Mouse (Mus musculus): Measurements from ENCODE around the gene Yjefn3. TPM values are rescaled to one million over a fixed set of nuclear protein-coding genes. Genes with fewer than 3 reads are reported as not detected.

Gene Yjefn3
- polyA plus RNA-seq, 1 experiment from 2014 or later, result 5.2 TPM

- TF ChIP-seq CTCF (IDR thresholded peaks at IDR 0.05; ENCODE audit: low read depth), result no peak
- no peaks in the 10 kb centered on the region for H3K36me3 ChIP-seq (ENCODE audit: insufficient read depth, low read length)
- H3K9me3 ChIP-seq (replicated peaks; ENCODE audit: low read length), result no peaks in the 10 kb centered on the region
- no peak overlapping the region for H3K4me2 ChIP-seq (ENCODE audit: low read length)
- 84% methylated on average over 11 of the region's 11 CpGs for WGBS
- no peak for DNase-seq (ENCODE audit: low spot score)
- H3K4me1 ChIP-seq (replicated peaks; ENCODE audit: insufficient read depth, low read length), result no peaks in the 10 kb centered on the region
- H3K27me3 ChIP-seq (ENCODE audit: insufficient read depth, low read length), result no peaks in the 10 kb centered on the region
- no peak overlapping the region for H3K4me3 ChIP-seq (replicated peaks; ENCODE audit: low read depth, low read length)
- H3K27ac ChIP-seq, result no peak overlapping the region
- no peak for ATAC-seq (replicated peaks; ENCODE audit: low FRiP score, low read depth)
- H3K9ac ChIP-seq (ENCODE audit: low read depth, low read length), result no peak overlapping the region
These were observed 32.3 kb downstream of the Yjefn3 start for GRCm38 (mm10) chr8:69870003-69870765.

DNA sequence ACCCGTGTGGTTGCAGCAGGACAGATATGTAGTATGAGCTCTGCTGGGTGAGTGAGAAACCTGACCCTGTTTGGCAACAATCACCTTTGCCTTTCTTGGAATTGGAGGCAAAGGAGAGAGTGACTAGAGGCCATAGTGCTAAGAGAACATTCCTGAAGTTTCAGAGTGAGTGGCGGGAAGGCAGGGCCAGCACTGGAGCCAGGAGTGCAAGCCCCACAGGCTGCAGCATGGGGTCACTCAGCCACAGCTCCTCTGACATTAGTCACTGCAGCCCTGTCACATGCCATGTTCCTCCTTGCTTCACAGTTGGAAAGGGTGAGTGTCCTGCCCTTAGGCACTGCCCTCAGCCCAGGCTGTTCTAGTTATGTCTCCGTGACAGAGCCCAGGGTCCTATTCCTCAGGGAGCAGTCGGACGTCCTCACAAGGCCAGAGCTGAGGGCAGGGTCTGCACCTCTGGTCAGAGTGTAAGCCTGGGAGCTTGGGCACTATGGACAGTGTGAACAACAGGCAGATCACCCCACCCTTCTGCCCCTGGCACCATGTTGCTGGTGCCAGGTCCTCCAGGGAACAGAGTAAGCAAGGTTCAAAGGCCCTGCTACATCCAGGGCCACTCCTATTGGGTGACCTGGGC is 34.7 kb downstream of the Yjefn3 start:
- 60% methylated on average over 5 of the region's 5 CpGs for WGBS

DNA sequence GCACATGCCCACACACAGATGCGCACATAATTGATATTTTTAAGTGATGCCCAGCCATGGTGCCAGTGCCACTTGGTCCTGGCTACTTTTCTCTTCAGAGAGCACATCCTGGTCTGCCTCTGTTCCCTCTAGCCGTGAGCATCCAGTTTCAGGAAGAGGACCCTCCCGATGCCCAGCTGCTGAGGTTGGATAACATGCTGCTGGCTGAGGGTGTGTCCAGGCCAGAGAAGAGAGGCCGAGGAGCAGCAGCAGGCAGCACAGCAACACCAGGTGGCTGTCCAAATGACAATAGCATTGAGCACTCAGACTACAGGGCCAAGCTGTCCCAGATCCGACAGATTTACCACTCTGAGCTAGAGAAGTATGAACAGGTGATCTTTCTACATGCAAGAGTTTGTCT is 38.3 kb downstream of the Yjefn3 start:
- no peak overlapping the region for H3K4me3 ChIP-seq (replicated peaks; ENCODE audit: low read depth, low read length)
- ATAC-seq (replicated peaks; ENCODE audit: low FRiP score, low read depth), result no peak
- no peak overlapping the region for H3K9ac ChIP-seq (ENCODE audit: low read depth, low read length)
- no peaks in the 10 kb centered on the region for H3K9me3 ChIP-seq (replicated peaks; ENCODE audit: low read length)
- H3K4me2 ChIP-seq (ENCODE audit: low read length), result no peak overlapping the region
- H3K36me3 ChIP-seq (ENCODE audit: insufficient read depth, low read length), result no peaks in the 10 kb centered on the region
- no peak overlapping the region for H3K27ac ChIP-seq
- no peak for DNase-seq (ENCODE audit: low spot score)
- no peaks in the 10 kb centered on the region for H3K27me3 ChIP-seq (ENCODE audit: insufficient read depth, low read length)
- WGBS, result 52% methylated on average over 5 of the region's 5 CpGs
- H3K4me1 ChIP-seq (replicated peaks; ENCODE audit: insufficient read depth, low read length), result no peaks in the 10 kb centered on the region
- no peak for TF ChIP-seq CTCF (IDR thresholded peaks at IDR 0.05; ENCODE audit: low read depth)

More for the DNA sequence above, 34.7 kb downstream of the Yjefn3 start:
- DNase-seq (ENCODE audit: low spot score), result no peak
- no peaks in the 10 kb centered on the region for H3K27me3 ChIP-seq (ENCODE audit: insufficient read depth, low read length)
- H3K4me2 ChIP-seq (ENCODE audit: low read length), result no peak overlapping the region
- H3K36me3 ChIP-seq (ENCODE audit: insufficient read depth, low read length), result no peaks in the 10 kb centered on the region
- no peak overlapping the region for H3K9ac ChIP-seq (ENCODE audit: low read depth, low read length)
- H3K27ac ChIP-seq, result no peak overlapping the region
- no peak for TF ChIP-seq CTCF (IDR thresholded peaks at IDR 0.05; ENCODE audit: low read depth)
- H3K4me1 ChIP-seq (replicated peaks; ENCODE audit: insufficient read depth, low read length), result no peaks in the 10 kb centered on the region
- ATAC-seq (replicated peaks; ENCODE audit: low FRiP score, low read depth), result no peak; the same call in 1 of the 2 replicates
- H3K9me3 ChIP-seq (replicated peaks; ENCODE audit: low read length), result no peaks in the 10 kb centered on the region
- no peak overlapping the region for H3K4me3 ChIP-seq (replicated peaks; ENCODE audit: low read depth, low read length)

DNA sequence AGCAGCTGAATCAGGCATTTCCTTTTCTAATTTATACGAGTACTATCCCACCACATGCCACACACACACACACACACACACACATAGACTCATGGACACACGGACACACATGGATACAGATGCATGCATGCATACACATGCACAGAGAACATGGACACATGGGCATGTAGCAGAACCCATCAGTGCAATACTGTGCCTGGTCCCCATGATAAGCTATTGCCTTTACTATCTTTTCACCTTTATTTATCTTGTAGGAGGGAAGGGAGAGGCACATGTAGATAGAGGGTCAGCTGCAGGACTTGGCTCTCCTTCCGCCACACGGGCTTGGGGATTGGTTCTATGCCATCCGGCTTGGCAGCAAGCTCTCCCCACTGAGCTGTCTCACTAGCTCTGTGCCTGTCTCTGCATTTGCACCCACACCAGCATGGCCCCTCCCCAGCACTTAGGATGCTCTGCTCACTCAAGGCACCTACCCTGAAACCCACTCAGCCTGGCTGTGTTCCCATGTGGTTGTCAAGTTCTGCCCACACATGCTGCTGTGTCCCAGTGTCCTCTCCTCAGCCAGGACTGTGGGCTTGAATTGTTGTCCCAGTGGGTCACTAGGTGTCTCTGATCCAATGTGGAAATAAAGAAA is 39.0 kb downstream of the Yjefn3 start:
- Histone ChIP-seq H3K4me2 (ENCODE audit: low read length) (no peak overlapping the region), H3K4me1 (replicated peaks; ENCODE audit: insufficient read depth, low read length) (no peaks in the 10 kb centered on the region), H3K9ac (ENCODE audit: low read depth, low read length) (no peak overlapping the region), H3K4me3 (replicated peaks; ENCODE audit: low read depth, low read length) (no peak overlapping the region), H3K9me3 (replicated peaks; ENCODE audit: low read length) (no peaks in the 10 kb centered on the region), H3K36me3 (ENCODE audit: insufficient read depth, low read length) (no peaks in the 10 kb centered on the region), H3K27ac (no peak overlapping the region), H3K27me3 (ENCODE audit: insufficient read depth, low read length) (no peaks in the 10 kb centered on the region)
- 88% methylated on average over 5 of the region's 5 CpGs for WGBS
- TF ChIP-seq CTCF (IDR thresholded peaks at IDR 0.05; ENCODE audit: low read depth), result no peak
- DNase-seq (ENCODE audit: low spot score), result no peak
- ATAC-seq (replicated peaks; ENCODE audit: low FRiP score, low read depth), result no peak

- no peak overlapping the region for H3K9ac ChIP-seq (ENCODE audit: low read depth, low read length)
- no peak for TF ChIP-seq CTCF (IDR thresholded peaks at IDR 0.05; ENCODE audit: low read depth)
- H3K27ac ChIP-seq, result no peak overlapping the region
- DNase-seq (ENCODE audit: low spot score) (no peak), ATAC-seq (replicated peaks; ENCODE audit: low FRiP score, low read depth) (no peak)
- no peaks in the 10 kb centered on the region for H3K27me3 ChIP-seq (ENCODE audit: insufficient read depth, low read length)
- no peaks in the 10 kb centered on the region for H3K4me1 ChIP-seq (replicated peaks; ENCODE audit: insufficient read depth, low read length)
- no peaks in the 10 kb centered on the region for H3K36me3 ChIP-seq (ENCODE audit: insufficient read depth, low read length)
- H3K9me3 ChIP-seq (replicated peaks; ENCODE audit: low read length), result no peaks in the 10 kb centered on the region
- WGBS, result 66% methylated on average over 2 of the region's 2 CpGs
- no peak overlapping the region for H3K4me3 ChIP-seq (replicated peaks; ENCODE audit: low read depth, low read length)
- H3K4me2 ChIP-seq (ENCODE audit: low read length), result no peak overlapping the region
These were observed 41.3 kb downstream of the Yjefn3 start for GRCm38 (mm10) chr8:69861251-69861650.

DNA sequence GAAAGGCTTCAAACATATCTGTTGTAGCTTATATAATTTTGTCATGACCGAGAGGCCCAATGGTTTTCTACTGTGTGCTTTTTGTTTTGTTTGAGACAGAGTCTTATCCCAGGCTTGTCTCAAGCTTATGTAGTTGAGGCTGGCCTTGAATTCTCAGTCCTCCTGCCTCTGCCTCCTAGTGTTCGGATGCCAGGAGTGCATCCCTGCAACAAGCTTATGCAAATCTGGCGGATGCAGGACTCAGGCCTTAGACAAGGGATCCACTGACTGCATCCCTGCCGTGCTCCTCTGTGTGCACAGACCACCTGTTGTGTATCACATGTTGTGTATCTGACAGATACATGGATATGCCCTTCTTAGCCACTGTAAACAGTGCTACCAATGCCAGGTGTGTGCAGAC is 41.7 kb downstream of the Yjefn3 start:
- no peak overlapping the region for H3K4me3 ChIP-seq (replicated peaks; ENCODE audit: low read depth, low read length)
- TF ChIP-seq CTCF (IDR thresholded peaks at IDR 0.05; ENCODE audit: low read depth), result peak; percentile 39; the same call in 1 of the 2 replicates
- ATAC-seq (replicated peaks; ENCODE audit: low FRiP score, low read depth) (no peak), DNase-seq (ENCODE audit: low spot score) (no peak)
- WGBS, result 63% methylated on average over 4 of the region's 4 CpGs
- no peak overlapping the region for H3K27ac ChIP-seq
- H3K4me2 ChIP-seq (ENCODE audit: low read length), result no peak overlapping the region
- H3K9me3 ChIP-seq (replicated peaks; ENCODE audit: low read length), result no peaks in the 10 kb centered on the region
- no peaks in the 10 kb centered on the region for H3K27me3 ChIP-seq (ENCODE audit: insufficient read depth, low read length)
- no peaks in the 10 kb centered on the region for H3K36me3 ChIP-seq (ENCODE audit: insufficient read depth, low read length)
- no peak overlapping the region for H3K9ac ChIP-seq (ENCODE audit: low read depth, low read length)
- H3K4me1 ChIP-seq (replicated peaks; ENCODE audit: insufficient read depth, low read length), result no peaks in the 10 kb centered on the region
